Mouse (Mus musculus) liver, embryonic 14.5 days (tissue): ENCODE measurements around the gene Sfxn4.

Source experiments
- CTCF ChIP-seq: IDR thresholded peaks from 2 replicates; pipeline ENCODE4 v1.5.1; 2016; ENCODE audit warnings: antibody characterized with exemption, low read depth, control low read depth
- EP300 ChIP-seq: IDR thresholded peaks from 2 replicates; pipeline ENCODE4 v1.6.1; 2016; ENCODE audit warnings: antibody characterized with exemption, low read depth

GRCm38 (mm10) chr19:60799867-60800569, 61.3 kb downstream of the Sfxn4 start:
- TF ChIP-seq EP300 (peak; percentile 87), CTCF (no peak)
